ENCODE assay signal across 29 mouse cellular contexts in the genomic region with DNA sequence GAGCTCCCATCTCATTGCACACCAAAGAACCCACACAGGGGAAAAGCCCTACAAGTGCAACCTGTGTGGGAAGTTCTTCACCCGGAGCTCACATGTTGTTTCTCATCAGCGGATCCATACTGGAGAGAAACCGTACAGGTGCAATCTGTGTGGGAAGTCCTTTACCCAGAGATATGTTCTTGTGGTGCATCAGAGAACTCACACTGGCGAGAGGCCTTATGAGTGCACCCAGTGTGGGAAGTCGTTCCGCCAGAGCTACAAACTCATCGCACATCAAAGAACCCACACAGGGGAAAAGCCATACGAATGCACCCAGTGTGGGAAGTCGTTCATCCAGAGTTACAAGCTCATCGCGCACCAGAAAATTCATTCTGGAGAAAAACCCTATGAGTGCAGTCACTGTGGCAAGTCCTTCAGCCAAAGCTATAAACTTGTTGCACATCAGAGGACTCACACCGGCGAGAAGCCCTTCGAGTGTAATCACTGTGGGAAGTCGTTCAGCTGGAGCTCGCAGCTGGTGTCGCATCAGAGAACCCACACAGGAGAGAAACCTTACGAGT. TPM values are rescaled to one million over a fixed set of nuclear protein-coding genes. Genes with fewer than 3 reads are reported as not detected.
DNase-seq lines count a peak whose midpoint lies in the region; ATAC-seq and TF ChIP-seq lines count a peak whose summit lies in the region.
"Had no signal": no experiment of that assay in that cellular context is flagged by ENCODE, and none has a peak within 500 bp of the region (broad histone marks: within the 10 kb centered on the region; RNA-seq: fewer than 3 reads in every experiment).

No protein-coding gene starts in this region.

- TF ChIP-seq POLR2A in cerebellum, adult 2 months (IDR thresholded peaks at IDR 0.05; ENCODE audit: borderline replicate concordance, insufficient read depth, low read length): no peak

- peak; percentile 4 for DNase-seq in embryo, embryonic 10.5 days (ENCODE audit: low spot score)
- DNase-seq in embryo, embryonic 11 days: no peak
- DNase-seq in hindbrain, postnatal 0 days (ENCODE audit: low spot score): no peak
- peak; percentile 27 for DNase-seq in retina, postnatal 1 day
- DNase-seq in retina, embryonic 14.5 days (ENCODE audit: low spot score): no peak
- peak; percentile 8 for DNase-seq in midbrain, embryonic 14.5 days
- no peak for DNase-seq in cerebellum, adult 2 months
- DNase-seq: cerebellum, adult 8-10 months; forebrain, postnatal 0 days; liver, postnatal 0 days; right cerebral cortex, postnatal 14 days; thymus, adult 18-20 months had no signal

- no peak overlapping the region for H3K4me2 ChIP-seq in hindbrain, postnatal 0 days (ENCODE audit: low read depth, low read length)
- no peak overlapping the region for H3K4me2 ChIP-seq in hindbrain, embryonic 13.5 days
- H3K4me2 ChIP-seq in midbrain, embryonic 14.5 days (ENCODE audit: low read length): no peak overlapping the region
- H3K4me2 ChIP-seq: heart, embryonic 15.5 days had no signal

- H3K9me3 ChIP-seq in hindbrain, postnatal 0 days (ENCODE audit: low read length): peaks cover 67% of the 10 kb centered on the region
- peaks cover 98% of the 10 kb centered on the region for H3K9me3 ChIP-seq in hindbrain, embryonic 13.5 days
- peaks cover 84% of the 10 kb centered on the region for H3K9me3 ChIP-seq in midbrain, embryonic 14.5 days (ENCODE audit: control insufficient read depth, low read length)

- H3K27ac ChIP-seq in hindbrain, postnatal 0 days: no peak overlapping the region
- H3K27ac ChIP-seq in hindbrain, embryonic 13.5 days: no peak overlapping the region
- H3K27ac ChIP-seq in midbrain, embryonic 14.5 days (replicated peaks; ENCODE audit: low read depth, low read length): no peak overlapping the region
- no peak overlapping the region for H3K27ac ChIP-seq in cerebellum, adult 2 months (ENCODE audit: insufficient read depth, low read length)
- H3K27ac ChIP-seq: forebrain, embryonic 10.5 days; heart, embryonic 15.5 days; limb, embryonic 10.5 days had no signal

- TF ChIP-seq CTCF in hindbrain, postnatal 0 days (IDR thresholded peaks at IDR 0.05; ENCODE audit: low read depth): no peak
- TF ChIP-seq CTCF in cerebellum, adult 2 months (IDR thresholded peaks at IDR 0.05; ENCODE audit: borderline replicate concordance, insufficient read depth, low read depth, low read length): no peak

- no peak overlapping the region for H3K4me3 ChIP-seq in hindbrain, postnatal 0 days (ENCODE audit: low read length)
- H3K4me3 ChIP-seq in hindbrain, embryonic 13.5 days: no peak overlapping the region; the same call in 1 of the 2 replicates
- no peak overlapping the region for H3K4me3 ChIP-seq in midbrain, embryonic 14.5 days (replicated peaks; ENCODE audit: low read depth, low read length)
- no peak overlapping the region for H3K4me3 ChIP-seq in cerebellum, adult 2 months (replicated peaks; ENCODE audit: insufficient read depth, low read depth, low read length)
- H3K4me3 ChIP-seq: forebrain, embryonic 10.5 days; heart, embryonic 15.5 days; limb, embryonic 10.5 days; myocyte had no signal

- no peak overlapping the region for H3K9ac ChIP-seq in hindbrain, postnatal 0 days (replicated peaks; ENCODE audit: low read length)
- no peak overlapping the region for H3K9ac ChIP-seq in hindbrain, embryonic 13.5 days
- no peak overlapping the region for H3K9ac ChIP-seq in midbrain, embryonic 14.5 days (replicated peaks; ENCODE audit: low read length)
- H3K9ac ChIP-seq: forebrain, postnatal 0 days; heart, embryonic 15.5 days; liver, postnatal 0 days had no signal

- no peaks in the 10 kb centered on the region for H3K27me3 ChIP-seq in hindbrain, postnatal 0 days (ENCODE audit: insufficient read depth, low read length)
- H3K27me3 ChIP-seq in hindbrain, embryonic 13.5 days: no peaks in the 10 kb centered on the region
- H3K27me3 ChIP-seq in midbrain, embryonic 14.5 days (ENCODE audit: control insufficient read depth, insufficient read depth, low read length): no peaks in the 10 kb centered on the region
- H3K27me3 ChIP-seq in cerebellum, adult 2 months (ENCODE audit: control insufficient read depth, insufficient read depth, low read length): 0 out of 2 replicates have a peak, but pooled peaks cover 1% of the 10 kb centered on the region
- H3K27me3 ChIP-seq: heart, embryonic 15.5 days; megakaryocyte, embryonic 14.5 days had no signal

- H3K36me3 ChIP-seq in hindbrain, postnatal 0 days (ENCODE audit: insufficient read depth, low read length): peaks cover 76% of the 10 kb centered on the region
- H3K36me3 ChIP-seq in hindbrain, embryonic 13.5 days: peaks cover 96% of the 10 kb centered on the region
- peaks cover 90% of the 10 kb centered on the region for H3K36me3 ChIP-seq in midbrain, embryonic 14.5 days (ENCODE audit: control insufficient read depth, insufficient read depth, low read length)

- WGBS in hindbrain, postnatal 0 days: 95% methylated on average over 18 of the region's 18 CpGs
- 94% methylated on average over 18 of the region's 18 CpGs for WGBS in hindbrain, embryonic 13.5 days
- WGBS in midbrain, embryonic 14.5 days: 97% methylated on average over 18 of the region's 18 CpGs
- WGBS in cerebellum, adult 2 months: 95% methylated on average over 18 of the region's 18 CpGs

- no peaks in the 10 kb centered on the region for H3K4me1 ChIP-seq in hindbrain, postnatal 0 days (ENCODE audit: insufficient read depth, low read length)
- H3K4me1 ChIP-seq in hindbrain, embryonic 13.5 days (replicated peaks): no peaks in the 10 kb centered on the region
- no peaks in the 10 kb centered on the region for H3K4me1 ChIP-seq in midbrain, embryonic 14.5 days (ENCODE audit: control insufficient read depth, insufficient read depth, low read length)
- no peaks in the 10 kb centered on the region for H3K4me1 ChIP-seq in cerebellum, adult 2 months (ENCODE audit: control insufficient read depth, insufficient read depth, low read length)
- H3K4me1 ChIP-seq: forebrain, embryonic 10.5 days; heart, embryonic 15.5 days; limb, embryonic 10.5 days; megakaryocyte, embryonic 14.5 days had no signal

- peak; percentile 3 for ATAC-seq in hindbrain, postnatal 0 days
- no peak for ATAC-seq in hindbrain, embryonic 13.5 days (ENCODE audit: low FRiP score)
- ATAC-seq in midbrain, embryonic 14.5 days (ENCODE audit: low FRiP score, low TSS enrichment): no peak
- ATAC-seq: CD4-positive, CD25-positive, alpha-beta regulatory T cell, adult 4 months; liver, postnatal 0 days had no signal

RNA-seq across cellular contexts. Expression of gene Zfp112, which starts 6.9 kb away (rescaled TPM):
- total RNA-seq in hindbrain, postnatal 0 days (2014; rRNA removed): 5.0 and 7.3 TPM in 2 replicates
- 4.1 and 4.5 TPM in 2 replicates for polyA plus RNA-seq in hindbrain, postnatal 0 days (2015; fragmentation: Nextera tagmentation; extraction: Ambion mirVana)
- polyA plus RNA-seq in hindbrain, embryonic 13.5 days (2015; fragmentation: Nextera tagmentation; extraction: Ambion mirVana): 10.2 and 12.4 TPM in 2 replicates
- 7.6 and 8.3 TPM in 2 replicates for polyA plus RNA-seq in midbrain, embryonic 14.5 days (2014; fragmentation: Nextera tagmentation; extraction: Ambion mirVana)
- 7.7 and 8.1 TPM in 2 replicates for polyA plus RNA-seq in cerebellum, adult 2 months (2012; rRNA removed)

RNA-seq across cellular contexts. Expression of gene Zfp180, which starts 23.5 kb away (rescaled TPM):
- 23.7 and 29.1 TPM in 2 replicates for total RNA-seq in hindbrain, postnatal 0 days (2014; rRNA removed)
- polyA plus RNA-seq in hindbrain, postnatal 0 days (2015; fragmentation: Nextera tagmentation; extraction: Ambion mirVana): 18.6 and 19.5 TPM in 2 replicates
- polyA plus RNA-seq in hindbrain, embryonic 13.5 days (2015; fragmentation: Nextera tagmentation; extraction: Ambion mirVana): 31.9 and 32.1 TPM in 2 replicates
- 34.1 and 41.6 TPM in 2 replicates for polyA plus RNA-seq in midbrain, embryonic 14.5 days (2014; fragmentation: Nextera tagmentation; extraction: Ambion mirVana)
- 35.3 and 36.3 TPM in 2 replicates for polyA plus RNA-seq in cerebellum, adult 2 months (2012; rRNA removed)

RNA-seq across cellular contexts. Expression of gene Zfp235, which starts 28.7 kb away (rescaled TPM):
- 17.0 and 19.6 TPM in 2 replicates for total RNA-seq in hindbrain, postnatal 0 days (2014; rRNA removed)
- polyA plus RNA-seq in hindbrain, postnatal 0 days (2015; fragmentation: Nextera tagmentation; extraction: Ambion mirVana): 20.0 and 20.4 TPM in 2 replicates
- 20.0 and 20.8 TPM in 2 replicates for polyA plus RNA-seq in hindbrain, embryonic 13.5 days (2015; fragmentation: Nextera tagmentation; extraction: Ambion mirVana)
- polyA plus RNA-seq in midbrain, embryonic 14.5 days (2014; fragmentation: Nextera tagmentation; extraction: Ambion mirVana): 25.5 and 26.5 TPM in 2 replicates
- polyA plus RNA-seq in cerebellum, adult 2 months (2012; rRNA removed): 20.2 and 21.4 TPM in 2 replicates

RNA-seq across cellular contexts. Expression of gene Vmn1r183, which starts 52.2 kb away (rescaled TPM):
- not detected in 2 replicates for total RNA-seq in hindbrain, postnatal 0 days (2014; rRNA removed)
- polyA plus RNA-seq in hindbrain, postnatal 0 days (2015; fragmentation: Nextera tagmentation; extraction: Ambion mirVana): not detected in 2 replicates
- polyA plus RNA-seq in hindbrain, embryonic 13.5 days (2015; fragmentation: Nextera tagmentation; extraction: Ambion mirVana): not detected in 2 replicates
- not detected in 2 replicates for polyA plus RNA-seq in midbrain, embryonic 14.5 days (2014; fragmentation: Nextera tagmentation; extraction: Ambion mirVana)
- polyA plus RNA-seq in cerebellum, adult 2 months (2012; rRNA removed): not detected in 2 replicates
- total RNA-seq: adrenal gland, postnatal 4 days; ES-E14; forebrain, postnatal 0 days; layer of hippocampus, postnatal 10 days; left cerebral cortex, adult 8-10 months; liver, adult 2 months had no signal
- polyA plus RNA-seq: forebrain, embryonic 10.5 days; forebrain, postnatal 0 days; gonadal fat pad, adult 2 months; heart, embryonic 15.5 days; kidney, embryonic 14.5 days; large intestine, adult 2 months; limb, embryonic 10.5 days; liver, adult 2 months; liver, postnatal 0 days; myocyte; spleen, adult 2 months; stomach, embryonic 14.5 days had no signal

Comparison
In these comparisons a context has a peak if more than half of its experiments do, and no peak if none do; other contexts are left out.
1. DNase-seq: peak in embryo, embryonic 10.5 days (single experiment), retina, postnatal 1 day (single experiment) and midbrain, embryonic 14.5 days (single experiment); none in embryo, embryonic 11 days (single experiment), hindbrain, postnatal 0 days (single experiment), retina, embryonic 14.5 days (single experiment) and cerebellum, adult 2 months (0 of 2).